ENCODE assay signal across 8 mouse cellular contexts in the genomic region with DNA sequence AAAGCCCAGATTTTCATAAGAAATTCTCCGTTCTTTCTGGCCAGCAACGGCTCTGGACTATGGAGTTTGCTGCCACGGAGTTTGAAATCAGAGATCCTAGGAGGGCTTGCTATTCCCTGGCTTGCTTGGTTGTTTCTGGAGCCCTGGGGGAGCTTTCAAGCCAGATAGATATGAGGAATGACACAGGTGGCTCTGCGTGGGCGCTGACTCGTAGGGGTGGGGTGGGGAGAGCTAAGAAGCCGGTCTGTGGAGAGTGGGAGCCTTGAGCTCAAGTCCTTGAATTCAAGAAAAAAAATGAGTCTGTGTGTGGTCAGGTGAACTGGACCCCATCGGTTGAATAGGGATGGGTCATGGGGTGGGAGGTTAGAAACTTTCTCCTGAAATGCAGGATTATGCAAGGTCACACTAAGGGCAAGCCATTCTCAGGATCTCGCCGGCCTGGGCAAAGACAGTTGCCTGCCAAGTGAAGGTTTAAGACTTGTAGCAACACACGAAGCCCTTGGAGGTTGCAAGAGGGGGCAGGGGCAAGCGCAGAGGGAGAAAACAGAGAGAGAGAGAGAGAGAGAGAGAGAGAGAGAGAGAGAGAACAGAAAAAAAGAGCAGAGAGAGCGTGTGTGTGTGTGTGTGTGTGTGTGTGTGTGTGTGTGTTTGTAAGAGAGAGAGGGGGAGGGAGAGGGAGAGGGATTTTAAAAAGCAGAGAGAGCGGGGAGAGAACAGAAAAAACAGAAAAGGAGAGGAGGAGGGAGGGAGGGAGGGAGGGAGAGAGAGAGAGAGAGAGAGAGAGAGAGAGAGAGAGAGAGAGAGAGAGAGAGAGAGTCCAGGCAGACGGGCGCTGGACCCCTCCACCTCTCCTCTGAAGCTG. TPM values are rescaled to one million over a fixed set of nuclear protein-coding genes. Genes with fewer than 3 reads are reported as not detected.
DNase-seq lines count a peak whose midpoint lies in the region; ATAC-seq lines count a peak whose summit lies in the region.

No protein-coding gene starts in this region.

- H3K36me3 ChIP-seq in kidney, embryonic 15.5 days, result no peaks in the 10 kb centered on the region
- no peaks in the 10 kb centered on the region for H3K36me3 ChIP-seq in hindbrain, embryonic 13.5 days

- intact Hi-C loops in left cerebral cortex, postnatal 4 days (cut with DNase I), result loop anchor here (5.0 kb wide), 1 partner anchor 35 kb away; a partner anchor contains a TSS

- H3K4me3 ChIP-seq in kidney, embryonic 15.5 days (replicated peaks), result peak overlapping the region; percentile 29
- peak overlapping the region; percentile 67 for H3K4me3 ChIP-seq in hindbrain, embryonic 13.5 days

- no peak for ATAC-seq in kidney, embryonic 15.5 days (replicated peaks; ENCODE audit: low FRiP score)
- no peak for ATAC-seq in hindbrain, embryonic 13.5 days (ENCODE audit: low FRiP score)

- no peak for DNase-seq in kidney, adult 8-10 months
- DNase-seq in embryo, embryonic 11 days, result peak; percentile 43
- peak; percentile 45 for DNase-seq in neural tube, embryonic 10.5 days (ENCODE audit: extremely low spot score, low spot score)
- no peak for DNase-seq in ovary, adult 18-20 months (ENCODE audit: low spot score)
- no peak for DNase-seq in left cerebral cortex, postnatal 4 days
- DNase-seq in right cerebral cortex, postnatal 4 days, result no peak

- peak overlapping the region; percentile 51 for H3K4me2 ChIP-seq in kidney, embryonic 15.5 days
- H3K4me2 ChIP-seq in hindbrain, embryonic 13.5 days, result peak overlapping the region; percentile 75

- no peaks in the 10 kb centered on the region for H3K9me3 ChIP-seq in kidney, embryonic 15.5 days (replicated peaks)
- H3K9me3 ChIP-seq in hindbrain, embryonic 13.5 days, result no peaks in the 10 kb centered on the region

- WGBS in kidney, embryonic 15.5 days, result 15% methylated on average over 12 of the region's 16 CpGs
- WGBS in hindbrain, embryonic 13.5 days, result 6% methylated on average over 15 of the region's 16 CpGs

- no peak overlapping the region for H3K27ac ChIP-seq in kidney, embryonic 15.5 days
- peak overlapping the region; percentile 91 for H3K27ac ChIP-seq in hindbrain, embryonic 13.5 days

- peaks cover 28% of the 10 kb centered on the region for H3K4me1 ChIP-seq in kidney, embryonic 15.5 days
- H3K4me1 ChIP-seq in hindbrain, embryonic 13.5 days (replicated peaks), result peaks cover 53% of the 10 kb centered on the region

- no peak overlapping the region for H3K9ac ChIP-seq in kidney, embryonic 15.5 days
- H3K9ac ChIP-seq in hindbrain, embryonic 13.5 days, result peak overlapping the region; percentile 81

- peaks cover 73% of the 10 kb centered on the region for H3K27me3 ChIP-seq in kidney, embryonic 15.5 days
- H3K27me3 ChIP-seq in hindbrain, embryonic 13.5 days, result no peaks in the 10 kb centered on the region; the same call in 1 of the 2 replicates

RNA-seq across cellular contexts. Expression of a gene that starts 13.8 kb away (rescaled TPM):
- 47.1 and 47.9 TPM in 2 replicates for polyA plus RNA-seq in kidney, embryonic 15.5 days (2015; fragmentation: Nextera tagmentation; extraction: Ambion mirVana)
- 47.0 and 50.3 TPM in 2 replicates for polyA plus RNA-seq in hindbrain, embryonic 13.5 days (2015; fragmentation: Nextera tagmentation; extraction: Ambion mirVana)
- 10 to 100 TPM; 42.3 to 51.3 TPM for total RNA-seq in left cerebral cortex, postnatal 4 days (2021)

RNA-seq across cellular contexts. Expression of a gene that starts 31.4 kb away (rescaled TPM):
- polyA plus RNA-seq in kidney, embryonic 15.5 days (2015; fragmentation: Nextera tagmentation; extraction: Ambion mirVana), result 1.9 and 4.6 TPM in 2 replicates
- polyA plus RNA-seq in hindbrain, embryonic 13.5 days (2015; fragmentation: Nextera tagmentation; extraction: Ambion mirVana), result 0.40 and 0.42 TPM in 2 replicates
- under 1 TPM in 1 of 2 experiments, not detected in 1; 0.74 TPM for total RNA-seq in left cerebral cortex, postnatal 4 days (2021)

RNA-seq across cellular contexts. Expression of a gene that starts 34.8 kb away (rescaled TPM):
- 18.5 and 19.1 TPM in 2 replicates for polyA plus RNA-seq in kidney, embryonic 15.5 days (2015; fragmentation: Nextera tagmentation; extraction: Ambion mirVana)
- polyA plus RNA-seq in hindbrain, embryonic 13.5 days (2015; fragmentation: Nextera tagmentation; extraction: Ambion mirVana), result 15.5 and 18.5 TPM in 2 replicates
- total RNA-seq in left cerebral cortex, postnatal 4 days (2021), result 1 to 10 TPM; 8.2 to 8.4 TPM

Comparison
In these comparisons a context has a peak if more than half of its experiments do, and no peak if none do; other contexts are left out.
1. DNase-seq: peak in embryo, embryonic 11 days (single experiment) and neural tube, embryonic 10.5 days (single experiment); none in kidney, adult 8-10 months (0 of 2), ovary, adult 18-20 months (single experiment), left cerebral cortex, postnatal 4 days (single experiment) and right cerebral cortex, postnatal 4 days (single experiment).